Mouse (Mus musculus) myocyte (in vitro differentiated cells): ENCODE measurements around the gene Urb2. TPM values are rescaled to one million over a fixed set of nuclear protein-coding genes. Genes with fewer than 3 reads are reported as not detected.

Experiments
- H3K27me3 ChIP-seq: one replicate; pipeline ENCODE4 v1.6.1; 2011; ENCODE audit not compliant: control insufficient read depth, insufficient read depth, insufficient read length
- H3K36me3 ChIP-seq: one replicate; pipeline ENCODE4 v1.6.1; 2011; ENCODE audit not compliant: control insufficient read depth, insufficient read depth
- H3K4me2 ChIP-seq: one replicate; pipeline ENCODE4 v1.6.1; 2011; ENCODE audit warnings: low read depth, control low read depth
- H3K4me3 ChIP-seq: one replicate; pipeline ENCODE4 v1.5.1; 2011; ENCODE audit warnings: mild to moderate bottlenecking, control low read depth, moderate library complexity
- H3K79me2 ChIP-seq: one replicate; pipeline ENCODE4 v1.6.1; 2011; ENCODE audit not compliant: control insufficient read depth, insufficient read depth
- H3ac ChIP-seq: one replicate; pipeline ENCODE4 v1.6.1; 2011; ENCODE audit not compliant: control insufficient read depth, insufficient read length
- CEBPB ChIP-seq: IDR thresholded peaks from 2 replicates; pipeline ENCODE4 v1.6.1; 2011; ENCODE audit warnings: mild to moderate bottlenecking, moderate library complexity; ENCODE audit not compliant: poor library complexity, insufficient read depth, severe bottlenecking
- E2F4 ChIP-seq: IDR thresholded peaks from one replicate; pipeline ENCODE4 v1.6.1; 2011; ENCODE audit warnings: mild to moderate bottlenecking, control low read depth, moderate library complexity; ENCODE audit not compliant: insufficient read depth
- MAX ChIP-seq: IDR thresholded peaks from one replicate; pipeline ENCODE4 v1.6.1; 2011; ENCODE audit warnings: low read depth, mild to moderate bottlenecking, control low read depth
- MYOD1 ChIP-seq, 3 experiments: IDR thresholded peaks; one replicate each; pipeline ENCODE4 v1.6.1; 2011; ENCODE audit warnings: control low read depth in 2 of 3, low read depth in 2 of 3, mild to moderate bottlenecking in 2 of 3, moderate library complexity in 1 of 3; ENCODE audit not compliant: insufficient read length in 2 of 3, control insufficient read depth in 1 of 3
- MYOG ChIP-seq, 3 experiments: IDR thresholded peaks; one replicate each; pipeline ENCODE4 v1.6.1; 2011; ENCODE audit warnings: control low read depth in 2 of 3, low read depth in 2 of 3, mild to moderate bottlenecking in 2 of 3; ENCODE audit not compliant: insufficient read length in 2 of 3, control insufficient read depth in 1 of 3, insufficient read depth in 1 of 3
- POLR2A ChIP-seq: IDR thresholded peaks from one replicate; pipeline ENCODE4 v1.6.1; 2011; ENCODE audit warnings: low read depth, mild to moderate bottlenecking, control low read depth, moderate library complexity; ENCODE audit not compliant: insufficient read length
- POLR2AphosphoS2 ChIP-seq: IDR thresholded peaks from one replicate; pipeline ENCODE4 v1.6.1; 2011; ENCODE audit warnings: low read depth, control low read depth; ENCODE audit not compliant: insufficient read length
- REST ChIP-seq: IDR thresholded peaks from one replicate; pipeline ENCODE4 v1.6.1; 2011; ENCODE audit warnings: mild to moderate bottlenecking, control low read depth, moderate library complexity; ENCODE audit not compliant: insufficient read depth, insufficient read length
- SRF ChIP-seq: IDR thresholded peaks from one replicate; pipeline ENCODE4 v1.6.1; 2011; ENCODE audit warnings: low read depth; ENCODE audit not compliant: control insufficient read depth, insufficient read length
- TCF12 ChIP-seq: IDR thresholded peaks from one replicate; pipeline ENCODE4 v1.6.1; 2011; ENCODE audit warnings: mild to moderate bottlenecking, control low read depth; ENCODE audit not compliant: poor library complexity, insufficient read depth, severe bottlenecking
- TCF3 ChIP-seq: IDR thresholded peaks from one replicate; pipeline ENCODE4 v1.6.1; 2011; ENCODE audit warnings: low read depth, control low read depth; ENCODE audit not compliant: insufficient read length
- USF1 ChIP-seq: IDR thresholded peaks from one replicate; pipeline ENCODE4 v1.6.1; 2011; ENCODE audit warnings: low read depth, mild to moderate bottlenecking, control low read depth, moderate library complexity
- polyA plus RNA-seq: library from polyadenylated mRNA; unstranded; fragments of >200 nt; fragmentation: generic; extraction: Trizol; gene quantifications from one replicate; pipeline ENCODE4 v1.2.1, GENCODE M21; 2012; ENCODE audit warnings: missing spikeins

The Urb2 gene
- polyA plus RNA-seq, 1 experiment, result 5.6 TPM

GRCm38 (mm10) chr8:124078969-124079368 is 57.7 kb downstream of the Urb2 start:
- H3ac ChIP-seq, result no peak overlapping the region
- H3K4me2 ChIP-seq, result no peak overlapping the region
- no peak overlapping the region for H3K4me3 ChIP-seq
- H3K79me2 ChIP-seq, result no peaks in the 10 kb centered on the region
- TF ChIP-seq POLR2A, result no peak
- TF ChIP-seq MYOG (IDR thresholded peaks at IDR 0.05; ENCODE audit: control insufficient read depth in 1 of 3, insufficient read depth in 1 of 3, insufficient read length in 2 of 3, low read depth in 2 of 3), result no peak
- H3K27me3 ChIP-seq, result no peaks in the 10 kb centered on the region
- H3K36me3 ChIP-seq, result no peaks in the 10 kb centered on the region

DNA sequence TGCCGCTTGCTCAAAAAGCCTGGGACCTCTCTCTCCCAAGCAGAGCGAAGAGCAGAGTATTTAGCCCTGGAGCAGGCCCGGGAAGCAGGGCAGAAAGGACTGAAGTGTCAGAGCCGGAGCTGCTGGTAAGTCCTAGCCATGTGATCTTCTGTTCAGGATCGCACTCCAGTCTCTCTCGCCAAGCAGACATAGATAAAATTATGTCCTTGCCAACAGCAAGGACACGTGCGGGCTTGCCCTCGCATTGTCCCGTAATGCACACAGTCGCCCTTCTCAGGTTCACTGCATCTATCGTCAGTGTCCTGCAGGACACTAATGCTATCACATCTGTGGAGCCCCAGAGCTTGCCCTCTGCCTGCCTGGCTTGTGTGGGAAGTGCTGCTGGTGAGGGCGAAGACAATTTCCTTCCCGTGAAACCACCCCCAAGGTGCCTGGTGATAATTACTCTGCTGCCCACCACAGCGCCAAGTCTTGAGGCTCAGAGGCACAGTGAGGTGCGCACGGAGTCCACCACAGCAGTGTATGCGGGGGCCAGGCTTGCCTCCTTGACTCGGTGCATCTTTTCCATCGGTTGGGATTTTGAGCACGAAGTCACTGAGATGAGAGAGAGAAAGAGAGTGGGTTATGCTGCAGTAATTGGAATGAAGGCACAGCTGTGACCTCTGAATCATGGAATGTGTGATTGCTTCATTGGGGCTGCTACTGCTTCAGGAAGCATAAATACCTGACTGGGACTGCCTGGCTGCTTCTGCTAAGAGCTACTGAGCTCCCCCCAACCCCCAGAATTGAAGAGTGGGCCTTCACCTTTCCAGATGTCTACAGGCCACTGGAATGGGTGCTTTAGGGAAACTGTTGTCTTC is 59.4 kb downstream of the Urb2 start:
- H3ac ChIP-seq, result no peak overlapping the region
- H3K4me3 ChIP-seq, result no peak overlapping the region
- no peaks in the 10 kb centered on the region for H3K36me3 ChIP-seq
- no peaks in the 10 kb centered on the region for H3K79me2 ChIP-seq
- H3K27me3 ChIP-seq, result no peaks in the 10 kb centered on the region
- H3K4me2 ChIP-seq, result no peak overlapping the region
- TF ChIP-seq E2F4, result no peak
- 0 out of 2 replicates have a peak, but pooled peaks have one; percentile 35 for TF ChIP-seq CEBPB

- no peaks in the 10 kb centered on the region for H3K79me2 ChIP-seq
- H3K4me3 ChIP-seq, result no peak overlapping the region
- H3K4me2 ChIP-seq, result no peak overlapping the region
- no peak overlapping the region for H3ac ChIP-seq
- H3K36me3 ChIP-seq, result no peaks in the 10 kb centered on the region
- TF ChIP-seq REST (no peak), E2F4 (no peak), MAX (no peak), TCF12 (no peak), USF1 (no peak)
- no peaks in the 10 kb centered on the region for H3K27me3 ChIP-seq
Measured at GRCm38 (mm10) chr8:124082616-124083015, 61.3 kb downstream of the Urb2 start.

GRCm38 (mm10) chr8:124083611-124084010 is 62.3 kb downstream of the Urb2 start:
- no peaks in the 10 kb centered on the region for H3K36me3 ChIP-seq
- H3K27me3 ChIP-seq, result no peaks in the 10 kb centered on the region
- H3K4me3 ChIP-seq, result no peak overlapping the region
- TF ChIP-seq MAX, result no peak
- no peak overlapping the region for H3ac ChIP-seq
- no peaks in the 10 kb centered on the region for H3K79me2 ChIP-seq
- no peak overlapping the region for H3K4me2 ChIP-seq

GRCm38 (mm10) chr8:124085668-124086067 is 64.4 kb downstream of the Urb2 start:
- no peak for TF ChIP-seq SRF
- TF ChIP-seq E2F4, result no peak
- TF ChIP-seq MYOD1 (IDR thresholded peaks at IDR 0.05; ENCODE audit: control insufficient read depth in 1 of 3, insufficient read length in 2 of 3, low read depth in 2 of 3), result no peak
- no peak for TF ChIP-seq MAX
- no peaks in the 10 kb centered on the region for H3K79me2 ChIP-seq
- H3K4me2 ChIP-seq, result no peak overlapping the region
- no peaks in the 10 kb centered on the region for H3K36me3 ChIP-seq
- no peak overlapping the region for H3ac ChIP-seq
- H3K27me3 ChIP-seq, result no peaks in the 10 kb centered on the region
- H3K4me3 ChIP-seq, result no peak overlapping the region

GRCm38 (mm10) chr8:124088092-124088613 is 66.8 kb downstream of the Urb2 start:
- no peaks in the 10 kb centered on the region for H3K36me3 ChIP-seq
- H3ac ChIP-seq, result no peak overlapping the region
- no peak overlapping the region for H3K4me3 ChIP-seq
- TF ChIP-seq POLR2AphosphoS2 (no peak), POLR2A (no peak), CEBPB (no peak), REST (no peak), TCF3 (no peak), MAX (no peak), MYOD1 (IDR thresholded peaks at IDR 0.05; ENCODE audit: control insufficient read depth in 1 of 3, insufficient read length in 2 of 3, low read depth in 2 of 3) (no peak), TCF12 (no peak), USF1 (no peak), E2F4 (no peak), SRF (no peak), MYOG (IDR thresholded peaks at IDR 0.05; ENCODE audit: control insufficient read depth in 1 of 3, insufficient read depth in 1 of 3, insufficient read length in 2 of 3, low read depth in 2 of 3) (no peak)
- H3K79me2 ChIP-seq, result no peaks in the 10 kb centered on the region
- H3K27me3 ChIP-seq, result no peaks in the 10 kb centered on the region
- H3K4me2 ChIP-seq, result no peak overlapping the region
